Mouse (Mus musculus) ovary, adult 18-20 months (tissue): ENCODE data around the gene Mrps21.

ENCODE experiments used
- DNase-seq: peaks from one replicate; pipeline ENCODE4 v3.0.0; 2022; ENCODE audit warnings: low spot score, mixed read lengths

Mrps21 gene

DNA sequence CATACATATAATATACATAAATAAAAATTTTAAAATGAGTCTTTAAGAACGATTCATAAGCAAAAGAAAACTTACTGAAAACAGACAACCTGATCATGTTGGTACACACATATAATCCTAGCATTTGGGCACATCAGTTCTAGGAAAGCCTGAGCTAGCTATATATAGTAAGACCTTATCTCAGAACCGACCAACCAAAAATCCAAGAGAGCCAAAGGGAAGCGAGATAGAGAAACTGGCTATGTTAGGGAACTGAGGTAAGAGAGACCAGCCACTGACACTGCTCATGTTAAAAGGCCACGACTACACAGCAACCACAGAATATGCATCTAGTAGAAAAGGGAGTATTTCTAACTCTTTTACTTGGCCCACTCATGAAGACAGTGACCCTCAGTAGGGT, 20.7 kb downstream of the Mrps21 start:
- no peak for DNase-seq

- no peak for DNase-seq
Observed at GRCm38 (mm10) chr3:95842503-95843214, 28.7 kb downstream of the Mrps21 start.

DNA sequence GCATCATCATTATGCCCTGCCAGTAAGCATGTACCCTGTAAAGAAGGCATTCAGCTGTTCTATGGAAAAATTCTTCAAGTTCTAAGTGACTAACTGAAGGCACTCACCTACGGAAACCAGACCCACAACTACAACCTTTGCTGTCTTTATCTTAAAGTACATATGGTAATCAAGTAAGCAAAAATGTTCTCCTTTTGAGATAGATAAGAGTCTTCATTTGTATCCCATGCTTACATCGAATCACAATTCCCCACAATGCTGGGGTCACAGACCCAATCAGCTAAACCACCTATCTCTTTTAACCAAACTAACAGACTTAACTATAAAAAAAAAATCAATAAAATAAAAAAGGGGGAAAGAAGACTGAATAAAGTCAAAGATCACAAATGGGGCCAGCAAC, 32.1 kb downstream of the Mrps21 start:
- DNase-seq = no peak

- DNase-seq = no peak
Observed at GRCm38 (mm10) chr3:95829053-95829452, 42.3 kb downstream of the Mrps21 start.

GRCm38 (mm10) chr3:95826275-95826674, 45.0 kb downstream of the Mrps21 start:
- DNase-seq = no peak

DNA sequence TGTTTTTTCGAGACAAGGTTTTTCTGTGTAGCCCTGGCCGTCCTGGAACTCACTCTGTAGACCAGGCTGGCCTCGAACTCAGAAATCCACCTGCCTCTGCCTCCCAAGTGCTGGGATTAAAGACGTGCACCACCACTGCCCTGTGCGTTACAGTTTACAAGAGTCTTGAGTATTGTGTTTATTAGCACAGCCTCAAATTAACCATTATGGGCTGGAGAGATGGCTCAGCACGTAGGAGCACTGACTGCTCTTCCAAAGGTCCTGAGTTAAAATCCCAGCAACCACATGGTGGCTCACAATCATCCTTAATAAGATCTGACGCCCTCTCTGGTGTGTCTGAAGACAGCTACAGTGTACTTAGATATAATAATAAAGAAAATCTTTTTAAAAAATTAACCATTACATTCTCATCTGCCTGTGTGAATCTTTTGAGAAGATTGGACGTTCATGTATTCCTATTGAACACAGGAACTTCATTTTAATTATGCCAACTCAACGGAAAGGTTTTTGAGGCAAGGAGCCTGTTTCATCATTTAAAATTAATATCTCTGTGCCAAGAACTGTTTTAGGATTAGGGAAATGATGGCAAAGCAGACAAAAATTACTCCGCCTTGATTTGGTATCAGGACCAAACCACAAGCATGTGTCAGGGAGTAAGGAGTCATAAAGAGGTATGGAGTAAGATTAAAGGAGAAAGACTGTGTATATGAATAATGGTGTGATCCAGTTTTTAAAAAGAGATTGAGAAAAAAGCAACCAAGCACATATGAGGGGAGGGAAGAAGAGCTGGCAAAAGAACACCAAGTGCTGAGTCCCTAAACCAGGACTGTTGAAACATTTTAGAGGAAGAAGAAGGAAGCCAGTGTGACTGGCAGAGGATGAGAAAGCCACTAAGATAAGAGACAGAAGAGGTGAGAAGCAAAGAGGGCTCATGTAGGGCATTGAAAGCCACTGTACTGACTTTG, 51.0 kb downstream of the Mrps21 start:
- DNase-seq = no peak

DNA sequence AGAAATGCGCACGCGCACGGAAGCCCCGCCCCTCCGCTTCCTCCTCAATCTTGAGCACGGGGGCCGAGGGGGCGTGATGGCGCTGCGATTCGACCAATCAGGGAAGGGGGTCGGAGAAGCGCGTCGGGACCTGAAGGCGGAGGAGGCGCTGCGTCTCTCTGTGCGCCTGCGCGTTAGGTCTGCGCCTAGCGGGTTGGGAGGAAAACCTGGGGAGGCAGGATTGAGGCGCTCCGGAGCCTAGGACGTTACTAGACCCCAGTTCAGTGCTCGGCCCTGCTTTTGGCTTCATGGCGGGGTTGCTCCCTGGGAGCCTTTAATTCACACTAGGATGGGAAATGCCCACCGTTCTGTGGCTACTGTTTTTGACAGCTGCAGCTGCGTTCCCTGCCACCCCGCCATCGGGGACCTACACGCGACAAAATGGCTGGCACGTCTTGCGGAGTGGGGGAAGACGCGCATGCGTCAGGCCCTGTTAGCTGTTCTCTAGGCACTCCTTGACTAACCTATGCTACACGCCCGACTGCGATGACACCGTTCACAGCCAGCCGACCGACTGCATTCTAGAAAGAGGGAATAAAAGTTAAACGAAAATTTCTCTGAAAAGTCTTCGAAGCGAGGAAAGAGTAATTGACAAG, 51.9 kb downstream of the Mrps21 start:
- peak; percentile 99 for DNase-seq

- peak; percentile 74 for DNase-seq
Observed at GRCm38 (mm10) chr3:95818571-95819288, 52.6 kb downstream of the Mrps21 start, which contains the start of gene Rprd2. Rprd2 (minus strand) TSS chr3:95818863.

DNA sequence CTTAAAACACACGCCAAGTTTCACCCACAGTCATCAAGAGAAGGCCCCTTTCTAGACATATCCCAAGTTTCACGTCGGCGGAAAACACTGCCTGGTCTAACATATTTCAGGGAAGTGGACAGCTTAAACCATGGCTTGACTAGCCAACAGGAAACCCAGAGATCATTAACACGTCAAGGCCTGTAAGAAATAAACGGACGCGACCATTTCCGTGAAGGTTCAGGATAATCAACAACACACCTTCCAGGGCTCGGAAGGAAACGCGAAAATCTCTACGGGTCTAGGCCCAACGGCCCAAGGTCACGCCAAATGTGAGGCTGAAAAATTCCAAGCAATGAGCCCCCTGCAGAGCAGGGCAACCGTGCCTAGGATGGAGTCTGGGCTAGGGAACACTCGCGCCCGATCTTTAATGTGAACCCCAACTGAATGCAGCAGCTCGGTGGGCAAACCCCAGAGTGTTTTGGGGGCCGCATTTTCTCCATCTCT, 53.2 kb downstream of the Mrps21 start:
- no peak for DNase-seq

GRCm38 (mm10) chr3:95816681-95817080, 54.6 kb downstream of the Mrps21 start:
- no peak for DNase-seq
